Mouse (Mus musculus) natural killer cell, adult 2 months (primary cell): ENCODE results near the gene Vil1.
A peak's percentile ranks its signal among the peaks of the same experiment; 100 is the strongest.

Source experiments
- DNase-seq, 2 experiments: peaks; one replicate each; pipeline ENCODE4 v3.0.0; 2022; ENCODE audit warnings: low spot score in 2 of 2

Gene Vil1

DNA sequence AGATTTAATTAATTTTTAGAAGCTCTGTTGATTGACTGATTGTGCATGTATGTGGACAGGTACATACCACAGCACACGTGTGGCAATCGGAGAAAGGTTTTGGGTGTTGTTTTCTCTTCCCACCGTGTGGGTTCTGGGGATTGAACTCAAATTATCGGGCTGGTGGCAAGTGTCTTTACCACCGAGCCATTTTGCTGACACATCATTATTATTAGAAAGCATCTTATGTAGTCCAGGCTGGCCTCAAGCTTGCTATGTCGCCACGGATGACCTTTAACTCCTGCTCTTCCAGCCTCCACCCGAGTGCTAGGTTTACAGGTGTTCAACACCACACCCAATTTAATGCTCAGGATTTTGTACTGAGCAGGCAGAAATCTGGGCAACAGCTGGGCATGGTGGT, 3.5 kb downstream of the Vil1 start:
- no peak for DNase-seq

DNA sequence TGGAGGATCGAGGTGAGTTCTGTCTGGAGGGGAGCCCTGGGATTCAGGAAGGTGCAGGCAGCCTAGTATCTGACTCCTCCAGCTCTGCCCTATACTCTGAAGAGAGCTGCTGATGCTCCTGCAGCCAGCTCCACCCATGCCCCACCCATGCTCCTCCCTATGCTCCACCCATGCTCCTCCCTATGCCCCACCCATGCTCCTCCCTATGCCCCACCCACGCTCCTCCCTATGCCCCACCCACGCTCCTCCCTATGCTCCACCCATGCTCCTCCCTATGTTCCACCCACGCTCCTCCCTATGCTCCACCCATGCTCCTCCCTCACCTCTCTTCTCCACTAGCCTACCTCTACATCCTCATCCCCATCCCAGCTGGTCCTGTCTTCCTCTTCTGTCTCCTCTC, 6.0 kb downstream of the Vil1 start:
- DNase-seq: no peak

DNA sequence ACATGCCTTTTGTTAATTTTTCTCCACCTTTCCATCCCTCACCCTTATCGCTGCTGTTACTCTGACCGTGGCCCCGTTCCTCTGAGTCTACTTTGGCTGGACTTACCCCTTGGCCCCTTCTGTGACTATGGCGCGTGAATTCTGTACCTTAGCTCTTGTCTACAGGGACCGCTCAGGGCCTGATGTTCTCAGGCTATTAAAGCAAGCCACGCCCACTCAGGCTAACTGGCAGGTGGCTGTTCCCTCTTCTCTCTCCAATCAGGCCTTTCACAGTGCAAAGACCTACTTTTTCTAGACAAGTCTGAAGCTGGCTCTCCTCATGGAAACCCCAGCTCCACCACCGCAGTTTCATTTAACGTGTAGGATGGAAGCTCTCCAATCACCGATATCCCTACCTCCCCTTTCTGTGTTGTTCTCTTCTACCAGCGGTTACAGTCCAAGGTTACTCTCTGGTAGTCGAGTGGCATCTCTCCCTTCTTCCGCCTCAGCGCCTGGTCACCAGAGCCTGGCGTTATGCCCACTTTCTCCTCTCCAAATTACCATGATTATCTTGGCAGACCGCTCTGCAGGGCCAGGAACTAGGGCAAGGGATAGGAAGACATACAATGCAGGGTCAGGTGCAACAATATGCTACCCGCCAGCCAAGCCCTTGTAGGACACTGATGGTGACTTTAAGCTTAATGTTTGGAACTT, 9.7 kb downstream of the Vil1 start:
- DNase-seq: no peak

DNA sequence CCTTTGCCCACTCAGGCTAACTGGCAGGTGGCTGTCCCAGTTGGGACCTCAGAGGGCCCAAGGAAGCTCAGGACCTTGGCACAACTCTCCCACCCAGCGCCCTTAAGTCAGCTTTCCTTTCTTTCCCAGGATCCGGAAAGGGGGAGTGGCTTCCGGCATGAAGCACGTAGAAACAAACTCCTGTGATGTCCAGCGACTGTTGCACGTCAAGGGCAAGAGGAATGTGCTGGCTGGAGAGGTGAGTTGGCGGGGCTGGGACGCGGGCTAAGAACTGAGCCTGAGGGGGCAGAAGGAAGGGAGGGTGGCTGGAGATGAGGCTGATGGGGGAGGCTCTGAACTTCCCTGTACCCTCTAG, 10.2 kb downstream of the Vil1 start:
- no peak for DNase-seq

DNA sequence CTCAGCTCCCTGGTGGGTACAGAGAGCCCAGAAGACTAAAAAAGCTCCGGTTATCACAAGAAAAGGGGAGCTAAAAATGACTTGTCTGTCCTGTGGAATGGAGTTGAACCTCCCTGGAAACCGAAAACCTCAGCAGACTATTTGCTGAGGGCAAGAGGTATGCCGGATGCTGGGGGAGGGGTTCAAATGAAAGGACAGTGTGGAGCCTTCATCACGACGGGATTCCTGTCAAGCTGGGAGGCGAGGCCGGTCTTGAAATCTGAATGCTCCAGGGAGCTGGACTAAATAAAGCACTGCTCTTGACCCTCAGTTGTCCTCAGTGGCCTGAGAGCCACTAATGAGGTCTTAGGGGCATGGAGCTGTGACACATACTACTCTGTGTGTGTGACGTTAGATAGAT, 14.0 kb downstream of the Vil1 start:
- no peak for DNase-seq

DNA sequence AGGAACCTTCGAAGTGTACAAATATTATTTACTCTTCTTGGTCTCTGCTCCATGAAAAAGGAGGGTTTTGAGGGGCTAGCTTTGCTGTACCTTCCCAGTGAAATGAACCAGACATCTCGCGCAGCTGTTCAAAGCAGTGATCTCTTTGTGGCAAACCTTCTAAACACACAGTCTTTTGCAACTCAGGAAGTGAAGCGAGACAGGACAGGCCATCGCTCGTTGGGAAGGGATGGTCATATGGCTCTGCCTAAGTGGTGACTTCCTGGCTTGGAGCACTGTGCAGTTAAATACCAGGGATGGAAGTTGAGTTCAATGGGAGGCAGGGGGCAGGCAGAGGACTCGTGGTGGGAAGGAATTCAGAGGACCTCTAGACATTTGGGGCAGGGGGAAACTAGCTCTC, 16.7 kb downstream of the Vil1 start:
- no peak for DNase-seq

DNA sequence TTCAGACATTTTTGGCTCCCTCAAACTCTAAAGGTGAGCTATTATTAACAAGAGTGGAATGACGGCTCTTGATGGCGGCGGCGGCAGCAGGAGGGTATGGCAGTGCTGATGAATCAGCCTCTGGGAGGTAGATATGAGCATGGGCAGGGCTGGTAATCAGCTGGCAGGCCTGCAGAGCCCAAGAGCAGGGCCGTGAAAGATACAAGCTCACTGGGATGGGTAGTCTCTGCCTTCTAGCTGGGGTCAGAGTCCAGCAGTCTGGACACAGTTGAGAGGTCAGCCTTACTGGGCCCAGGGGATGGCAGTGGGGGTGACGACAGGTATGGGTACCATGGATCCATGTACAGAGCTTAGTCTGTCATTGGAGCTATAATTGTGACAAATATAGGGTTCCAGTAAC, 24.0 kb downstream of the Vil1 start:
- no peak for DNase-seq

DNA sequence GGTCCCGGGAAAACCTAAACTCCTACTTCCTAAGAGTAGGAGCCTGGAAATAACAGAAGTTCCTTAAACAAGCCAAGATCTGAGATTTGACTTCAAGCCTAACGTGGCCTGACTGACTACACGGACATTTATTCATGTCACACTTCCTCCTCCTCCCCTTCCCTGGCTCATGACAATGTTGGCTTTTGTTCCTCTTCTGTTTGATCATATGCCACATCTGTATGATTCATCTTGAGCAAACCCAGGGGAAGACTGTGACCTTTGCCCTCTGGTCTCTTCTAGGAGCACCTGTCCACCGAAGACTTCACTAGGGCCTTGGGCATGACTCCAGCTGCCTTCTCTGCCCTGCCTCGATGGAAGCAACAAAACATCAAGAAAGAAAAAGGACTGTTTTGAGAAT, 25.4 kb downstream of the Vil1 start:
- DNase-seq: no peak

DNA sequence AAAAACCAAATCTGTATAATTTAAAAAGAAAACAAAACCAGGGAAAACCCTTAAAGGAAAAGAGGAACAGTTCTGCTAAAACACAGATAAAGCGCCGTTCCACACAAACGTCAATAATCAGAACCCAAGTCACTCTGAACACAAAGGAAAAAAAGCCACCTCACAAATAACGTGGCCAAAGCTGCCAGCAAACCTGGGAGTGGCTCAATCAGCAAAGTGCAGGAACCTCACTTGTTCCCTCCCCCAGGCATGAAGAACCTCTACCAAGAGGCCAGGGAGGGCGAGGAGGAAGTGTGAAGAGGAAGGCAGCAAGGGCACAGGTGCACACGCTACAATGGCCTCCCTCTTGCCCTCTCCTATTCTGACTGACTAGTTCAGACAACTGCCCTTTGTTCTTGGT, 26.4 kb downstream of the Vil1 start:
- no peak for DNase-seq

DNA sequence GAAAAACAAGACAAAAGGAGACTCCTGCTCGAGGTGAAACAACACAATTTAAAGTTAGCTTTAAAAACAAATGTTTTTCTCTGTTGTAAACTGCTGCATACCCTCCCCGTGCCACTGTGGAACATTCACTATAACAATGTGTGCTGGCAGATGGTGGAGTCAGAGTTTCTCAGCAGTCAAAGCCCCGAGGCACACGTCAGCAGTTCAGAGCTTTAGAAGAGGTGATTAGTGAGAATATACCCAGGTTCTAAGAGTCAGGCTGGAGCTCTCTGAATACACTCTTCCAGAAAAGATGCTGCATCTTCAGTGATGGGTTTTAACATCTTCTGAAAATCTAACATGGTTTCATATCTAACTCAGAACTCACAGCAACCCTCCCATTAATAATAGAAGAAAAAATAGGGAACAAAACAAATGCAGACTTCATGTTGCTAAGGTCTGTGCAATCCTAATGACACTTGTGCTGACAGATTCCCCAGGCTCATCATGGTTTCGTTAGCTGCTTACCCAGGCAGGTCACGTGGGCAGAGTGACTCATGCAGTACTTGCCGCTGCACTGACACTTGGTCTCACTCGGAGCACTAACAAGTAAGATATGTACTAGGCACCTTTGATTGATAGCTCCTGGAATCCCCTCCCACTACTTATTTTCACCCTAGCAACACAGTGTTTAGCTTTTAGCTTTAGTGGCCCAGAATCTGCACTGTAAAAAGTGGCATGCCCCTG, 28.7 kb downstream of the Vil1 start:
- DNase-seq: no peak

DNA sequence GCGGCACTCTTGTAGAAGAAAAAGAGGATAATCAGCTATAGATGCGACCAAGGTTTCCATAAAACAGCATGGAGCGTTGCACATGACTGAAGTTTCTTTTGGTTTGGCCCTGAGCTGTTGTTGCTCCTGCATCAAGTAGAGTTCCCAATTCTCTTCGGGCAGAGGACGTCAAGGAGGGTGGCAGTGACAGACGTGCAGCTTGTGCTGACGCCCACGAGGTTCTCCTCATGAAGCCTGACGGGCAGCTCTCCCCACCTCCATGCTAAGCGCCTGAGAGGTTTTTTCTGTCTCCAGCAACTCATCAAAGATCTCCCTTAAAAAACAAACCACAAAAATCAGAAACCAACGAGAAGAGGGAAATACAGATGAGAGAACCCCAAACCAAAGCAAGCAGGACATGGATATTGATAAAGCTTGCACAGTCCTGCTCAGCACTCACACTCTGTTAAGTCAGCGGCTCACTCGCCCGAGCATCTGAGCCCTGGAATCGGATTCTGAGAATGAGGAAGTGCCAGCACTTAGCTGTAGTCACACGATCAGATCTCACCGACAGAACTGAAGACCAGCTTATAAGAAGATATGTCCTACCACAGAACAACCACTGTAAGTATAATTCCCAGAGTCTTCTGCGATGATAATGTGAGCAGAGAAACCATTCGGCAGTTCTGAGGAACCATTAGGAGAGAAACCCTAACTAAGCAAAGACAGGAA, 30.1 kb downstream of the Vil1 start:
- DNase-seq: no peak

DNA sequence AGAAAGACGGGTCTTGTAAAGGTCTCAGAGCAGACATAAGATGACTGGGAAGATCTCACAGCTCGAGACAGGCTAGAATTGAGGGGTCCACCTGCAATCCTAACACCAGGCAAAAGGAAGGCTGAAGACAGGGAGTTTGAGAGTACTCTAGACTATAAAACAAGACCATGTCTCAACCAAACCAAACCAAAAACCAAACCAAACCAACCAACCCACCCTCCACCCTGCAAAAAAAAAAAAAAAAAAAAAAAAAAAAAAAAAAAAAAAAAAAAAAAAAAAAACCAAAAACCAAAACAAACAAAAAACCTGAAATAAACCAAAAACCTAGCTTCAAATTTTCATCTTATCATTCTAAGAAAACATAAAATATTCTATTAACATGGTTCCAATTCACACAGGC, 35.4 kb downstream of the Vil1 start:
- DNase-seq: no peak

DNA sequence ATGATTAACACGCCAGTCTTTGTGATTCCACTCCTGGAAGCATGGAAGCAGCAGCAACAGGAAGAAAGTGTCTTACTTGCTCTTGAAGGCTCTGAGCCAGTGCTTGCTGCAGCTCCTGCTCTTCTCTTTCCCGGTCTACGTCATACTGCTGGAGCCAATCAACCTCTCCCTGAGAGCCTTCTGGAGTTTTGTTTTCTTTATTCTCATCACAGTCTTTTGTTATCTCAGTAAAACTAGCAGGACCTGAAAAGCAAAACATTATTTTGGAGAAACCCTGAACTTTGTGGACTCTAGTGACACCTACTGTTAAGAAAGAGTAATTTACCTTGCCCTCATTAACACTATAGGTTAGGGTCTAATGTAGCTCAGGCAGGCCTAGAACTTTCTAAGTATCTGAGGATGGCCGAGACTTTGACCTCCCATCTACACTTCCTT, 43.5 kb downstream of the Vil1 start:
- peak in 1 of 2 experiments; percentile 3 for DNase-seq

DNA sequence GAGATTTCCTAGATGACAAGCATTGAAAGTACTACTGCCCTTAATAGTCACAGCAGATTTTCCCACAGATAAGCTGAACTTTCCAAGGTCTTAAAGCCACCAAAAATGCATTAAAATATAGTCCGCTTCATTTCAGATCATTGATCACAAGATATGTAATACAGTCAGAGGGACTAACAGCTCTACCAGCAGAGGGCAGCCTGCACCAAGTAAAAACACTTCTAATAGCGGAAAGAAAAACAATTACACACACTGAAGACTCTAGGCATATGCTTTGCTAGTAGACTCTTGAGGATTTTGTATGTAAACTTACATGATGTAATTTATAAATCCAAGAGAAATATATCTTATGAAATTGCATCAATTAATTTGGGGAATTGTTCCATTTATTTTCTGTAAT, 51.1 kb downstream of the Vil1 start:
- DNase-seq: peak; percentile 5 to 14
